Mouse (Mus musculus) neural tube, embryonic 13.5 days (tissue): ENCODE results near the gene Rimbp2. TPM values are rescaled to one million over a fixed set of nuclear protein-coding genes. Genes with fewer than 3 reads are reported as not detected.
A peak's percentile ranks its signal among the peaks of the same experiment; 100 is the strongest.

Experiments used
- ATAC-seq: fragments of 200-750 bp; cut with Nextera tagmentation; 2 replicates; pipeline ENCODE4 v1.8.0; 2017; ENCODE audit warnings: low read depth, mild to moderate bottlenecking, moderate TSS enrichment, moderate library complexity
- H3K27ac ChIP-seq: fragments of 300-500 bp; sonication (generic); replicated peaks from 2 replicates; pipeline ENCODE4 v1.5.1; 2015; ENCODE audit warnings: moderate library complexity, mild to moderate bottlenecking, inconsistent platforms
- H3K27me3 ChIP-seq: fragments of 300-500 bp; sonication (generic); 2 replicates; pipeline ENCODE4 v1.6.1; 2015; ENCODE audit warnings: mild to moderate bottlenecking, inconsistent platforms
- H3K36me3 ChIP-seq: fragments of 300-500 bp; sonication (generic); 2 replicates; pipeline ENCODE4 v1.6.1; 2015; ENCODE audit warnings: mild to moderate bottlenecking, inconsistent platforms
- H3K4me1 ChIP-seq: fragments of 300-500 bp; sonication (generic); replicated peaks from 2 replicates; pipeline ENCODE4 v1.6.1; 2015; ENCODE audit warnings: inconsistent platforms
- H3K4me2 ChIP-seq: fragments of 300-500 bp; sonication (generic); 2 replicates; pipeline ENCODE4 v1.6.1; 2015; ENCODE audit warnings: inconsistent platforms, mild to moderate bottlenecking, moderate library complexity
- H3K4me3 ChIP-seq: fragments of 300-500 bp; sonication (generic); 2 replicates; pipeline ENCODE4 v1.5.1; 2015; ENCODE audit warnings: mild to moderate bottlenecking, inconsistent platforms
- H3K9ac ChIP-seq: fragments of 300-500 bp; sonication (generic); 2 replicates; pipeline ENCODE4 v1.6.1; 2015; ENCODE audit warnings: moderate library complexity, mild to moderate bottlenecking, inconsistent platforms
- H3K9me3 ChIP-seq: fragments of 300-500 bp; sonication (generic); 2 replicates; pipeline ENCODE4 v1.6.1; 2016; ENCODE audit warnings: inconsistent platforms
- WGBS: fragments of 180-500 bp; shearing (Covaris S2); methylation state at CpG from one replicate; pipeline ENCODE4 v1.1.7; 2015; 5-methylcytosine and 5-hydroxymethylcytosine counted together
- polyA plus RNA-seq: library from polyadenylated mRNA; unstranded; fragments of >200 nt; fragmentation: Nextera tagmentation; extraction: Ambion mirVana; gene quantifications from 2 replicates; pipeline ENCODE4 v1.2.1, GENCODE M21; 2015

Rimbp2 gene
- polyA plus RNA-seq, 1 experiment from 2014 or later: 4.7 TPM

GRCm38 (mm10) chr5:128837045-128837444 lies 116.2 kb downstream of the Rimbp2 start:
- Histone ChIP-seq H3K9me3 (no peaks in the 10 kb centered on the region), H3K4me2 (no peak overlapping the region), H3K9ac (no peak overlapping the region), H3K27me3 (no peaks in the 10 kb centered on the region), H3K36me3 (no peaks in the 10 kb centered on the region), H3K27ac (no peak overlapping the region), H3K4me1 (peaks cover 6% of the 10 kb centered on the region; the same call in 1 of the 2 replicates), H3K4me3 (no peak overlapping the region)
- 91% methylated on average over 7 of the region's 7 CpGs for WGBS
- ATAC-seq: no peak

DNA sequence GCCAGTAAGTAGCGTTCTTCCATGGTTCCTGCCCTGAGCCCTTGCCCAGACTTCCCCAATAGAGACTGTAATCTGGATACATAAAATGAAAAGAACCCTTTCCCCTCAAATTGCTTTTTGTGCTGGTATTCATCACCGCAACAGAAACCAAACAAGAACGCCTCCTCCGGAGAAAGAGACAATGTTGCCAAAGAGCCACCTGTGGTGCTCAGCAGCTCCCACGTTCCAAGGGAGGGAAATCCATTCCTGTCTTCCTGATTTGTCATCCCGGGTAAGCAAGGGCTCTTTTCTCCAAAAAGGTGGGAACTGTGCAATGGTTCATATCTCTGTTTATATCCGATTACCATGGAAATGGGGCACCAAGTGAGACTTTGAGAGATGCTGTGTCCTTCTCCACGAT lies 119.2 kb downstream of the Rimbp2 start:
- WGBS: 66% methylated on average over 8 of the region's 8 CpGs

DNA sequence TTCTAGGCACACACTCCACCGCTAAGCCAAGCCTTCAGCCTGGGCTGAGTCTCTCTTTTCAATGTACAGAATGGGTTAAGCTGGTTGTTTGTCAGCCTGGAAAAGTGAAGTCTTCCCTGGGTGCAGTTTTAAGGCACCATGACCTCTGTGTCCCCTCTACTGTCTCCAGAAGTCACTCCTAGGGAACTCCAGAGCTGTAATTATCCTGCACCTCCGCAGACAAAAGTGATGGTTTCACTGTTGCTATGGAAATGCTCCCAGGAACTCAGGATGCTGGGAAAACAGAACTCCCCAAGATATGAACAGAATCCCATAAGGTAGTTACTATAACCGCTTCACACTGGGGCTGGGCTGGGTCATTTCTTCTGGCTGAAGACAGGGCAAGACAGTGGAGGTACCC lies 130.4 kb downstream of the Rimbp2 start:
- no peak overlapping the region for H3K27ac ChIP-seq
- no peak for ATAC-seq
- no peak overlapping the region for H3K4me2 ChIP-seq
- no peaks in the 10 kb centered on the region for H3K4me1 ChIP-seq
- H3K9ac ChIP-seq: no peak overlapping the region
- 75% methylated on average over 3 of the region's 3 CpGs for whole genome bisulfite sequencing
- H3K4me3 ChIP-seq: no peak overlapping the region
- H3K9me3 ChIP-seq: no peaks in the 10 kb centered on the region
- H3K27me3 ChIP-seq: no peaks in the 10 kb centered on the region
- no peaks in the 10 kb centered on the region for H3K36me3 ChIP-seq

More for the DNA sequence above, 119.2 kb downstream of the Rimbp2 start:
- Histone ChIP-seq H3K4me3 (no peak overlapping the region), H3K27me3 (no peaks in the 10 kb centered on the region), H3K9me3 (no peaks in the 10 kb centered on the region; the same call in 1 of the 2 replicates), H3K9ac (no peak overlapping the region), H3K4me1 (no peaks in the 10 kb centered on the region), H3K4me2 (no peak overlapping the region), H3K36me3 (no peaks in the 10 kb centered on the region), H3K27ac (no peak overlapping the region)
- ATAC-seq: no peak

- Histone ChIP-seq H3K27ac (no peak overlapping the region), H3K4me2 (no peak overlapping the region), H3K4me1 (peaks cover 9% of the 10 kb centered on the region; the same call in 1 of the 2 replicates), H3K36me3 (no peaks in the 10 kb centered on the region), H3K9ac (no peak overlapping the region), H3K9me3 (no peaks in the 10 kb centered on the region), H3K4me3 (no peak overlapping the region), H3K27me3 (no peaks in the 10 kb centered on the region)
- 57% methylated on average over 12 of the region's 12 CpGs for WGBS
- ATAC-seq: no peak
These were observed 133.5 kb downstream of the Rimbp2 start for GRCm38 (mm10) chr5:128819638-128820285.

GRCm38 (mm10) chr5:128815629-128816028 lies 137.7 kb downstream of the Rimbp2 start:
- Histone ChIP-seq H3K27ac (peak overlapping the region; percentile 42), H3K27me3 (no peaks in the 10 kb centered on the region), H3K4me2 (no peak overlapping the region), H3K9me3 (no peaks in the 10 kb centered on the region), H3K4me3 (no peak overlapping the region), H3K4me1 (peaks cover 44% of the 10 kb centered on the region), H3K36me3 (no peaks in the 10 kb centered on the region), H3K9ac (no peak overlapping the region)
- ATAC-seq: no peak
- 63% methylated on average over 8 of the region's 8 CpGs for whole genome bisulfite sequencing

GRCm38 (mm10) chr5:128815078-128815477 lies 138.2 kb downstream of the Rimbp2 start:
- Histone ChIP-seq H3K4me3 (no peak overlapping the region), H3K4me2 (no peak overlapping the region), H3K9me3 (no peaks in the 10 kb centered on the region), H3K9ac (no peak overlapping the region), H3K4me1 (peaks cover 49% of the 10 kb centered on the region), H3K27ac (peak overlapping the region; percentile 42), H3K27me3 (no peaks in the 10 kb centered on the region), H3K36me3 (no peaks in the 10 kb centered on the region)
- 35% methylated on average over 6 of the region's 6 CpGs for WGBS
- 0 out of 2 replicates have a peak, but pooled peaks have one; percentile 17 for ATAC-seq

- Histone ChIP-seq H3K4me1 (peaks cover 54% of the 10 kb centered on the region), H3K27ac (no peak overlapping the region)
These were observed 140.2 kb downstream of the Rimbp2 start for GRCm38 (mm10) chr5:128813121-128813520.

DNA sequence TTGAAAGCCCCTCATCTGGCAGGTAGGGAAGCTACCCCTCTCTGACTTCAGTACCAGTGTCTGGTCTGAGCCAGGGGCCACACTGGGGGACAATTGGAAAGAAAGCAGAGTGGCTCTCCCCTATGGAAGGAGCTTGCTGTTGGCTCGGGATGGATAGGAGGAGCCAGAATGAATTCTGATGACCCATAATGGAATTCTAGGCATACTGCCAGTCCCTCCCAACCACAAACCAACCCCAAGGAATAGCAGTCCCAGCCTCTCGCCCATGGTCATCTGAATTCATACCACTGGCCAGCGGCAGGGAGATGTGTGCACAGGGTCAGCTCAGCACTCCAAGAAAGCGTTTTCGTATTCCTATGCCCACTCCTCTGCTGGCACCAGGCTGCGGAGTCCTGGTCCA lies 141.9 kb downstream of the Rimbp2 start:
- Histone ChIP-seq H3K4me3 (no peak overlapping the region), H3K9me3 (no peaks in the 10 kb centered on the region), H3K9ac (no peak overlapping the region), H3K27me3 (no peaks in the 10 kb centered on the region), H3K27ac (no peak overlapping the region), H3K4me1 (peaks cover 54% of the 10 kb centered on the region), H3K36me3 (no peaks in the 10 kb centered on the region), H3K4me2 (no peak overlapping the region)
- ATAC-seq: no peak
- WGBS: 76% methylated on average over 6 of the region's 6 CpGs

More at GRCm38 (mm10) chr5:128813121-128813520, 140.2 kb downstream of the Rimbp2 start:
- H3K4me3 ChIP-seq: no peak overlapping the region
- H3K27me3 ChIP-seq: no peaks in the 10 kb centered on the region
- WGBS: 16% methylated on average over 11 of the region's 11 CpGs
- no peaks in the 10 kb centered on the region for H3K9me3 ChIP-seq
- no peaks in the 10 kb centered on the region for H3K36me3 ChIP-seq
- peak overlapping the region; percentile 20; the same call in 1 of the 2 replicates for H3K4me2 ChIP-seq
- ATAC-seq: no peak
- H3K9ac ChIP-seq: no peak overlapping the region

DNA sequence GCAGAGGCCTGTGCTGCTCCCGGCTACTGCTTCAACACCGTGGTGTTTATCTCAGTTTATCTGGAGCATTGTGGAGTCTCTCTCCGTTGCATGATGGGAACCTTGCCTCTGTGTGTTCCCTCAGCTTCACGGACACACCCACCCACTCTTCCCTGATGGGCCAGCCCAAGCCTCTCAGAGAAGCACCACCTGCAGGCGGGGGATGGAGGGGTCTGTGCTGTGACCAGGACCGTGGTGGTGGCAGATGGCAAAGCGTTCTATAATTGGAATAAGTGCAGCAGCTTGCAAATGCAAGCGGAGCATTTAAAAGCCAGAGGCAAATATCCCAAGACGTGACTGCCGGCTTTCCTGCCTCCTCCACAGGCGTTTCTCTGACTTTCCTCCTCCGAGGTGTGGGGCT lies 143.3 kb downstream of the Rimbp2 start:
- ATAC-seq: no peak
- peaks cover 47% of the 10 kb centered on the region for H3K4me1 ChIP-seq

DNA sequence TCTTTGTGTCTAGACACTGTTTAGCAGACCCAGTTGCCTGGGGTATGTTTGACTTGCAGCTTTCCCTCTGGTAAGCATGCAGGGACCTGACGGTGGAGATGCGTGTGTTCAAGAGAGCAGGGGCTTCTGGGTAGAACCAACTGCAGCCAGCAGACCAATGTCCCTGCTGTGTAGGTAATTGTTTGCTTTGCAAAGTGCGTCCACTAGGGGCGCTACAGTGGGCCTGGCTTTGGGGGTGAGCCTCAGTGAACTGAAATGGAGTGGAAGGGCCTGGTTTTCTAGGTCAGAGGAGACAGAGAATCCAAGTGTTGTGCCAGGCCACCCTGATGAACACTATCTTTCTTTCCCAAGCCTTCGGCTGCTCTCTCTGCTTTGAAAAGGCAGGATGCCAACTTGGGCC lies 143.9 kb downstream of the Rimbp2 start:
- Histone ChIP-seq H3K4me1 (peaks cover 45% of the 10 kb centered on the region), H3K27ac (peak overlapping the region; percentile 46; the same call in 1 of the 2 replicates), H3K27me3 (no peaks in the 10 kb centered on the region), H3K9ac (no peak overlapping the region), H3K4me2 (no peak overlapping the region), H3K4me3 (no peak overlapping the region), H3K36me3 (no peaks in the 10 kb centered on the region), H3K9me3 (no peaks in the 10 kb centered on the region)
- ATAC-seq: no peak
- 45% methylated on average over 5 of the region's 5 CpGs for WGBS

More for the DNA sequence above, 143.3 kb downstream of the Rimbp2 start:
- Histone ChIP-seq H3K36me3 (no peaks in the 10 kb centered on the region), H3K9ac (no peak overlapping the region), H3K9me3 (no peaks in the 10 kb centered on the region), H3K4me2 (no peak overlapping the region), H3K27ac (peak overlapping the region; percentile 46), H3K27me3 (no peaks in the 10 kb centered on the region), H3K4me3 (no peak overlapping the region)
- WGBS: 43% methylated on average over 12 of the region's 12 CpGs

DNA sequence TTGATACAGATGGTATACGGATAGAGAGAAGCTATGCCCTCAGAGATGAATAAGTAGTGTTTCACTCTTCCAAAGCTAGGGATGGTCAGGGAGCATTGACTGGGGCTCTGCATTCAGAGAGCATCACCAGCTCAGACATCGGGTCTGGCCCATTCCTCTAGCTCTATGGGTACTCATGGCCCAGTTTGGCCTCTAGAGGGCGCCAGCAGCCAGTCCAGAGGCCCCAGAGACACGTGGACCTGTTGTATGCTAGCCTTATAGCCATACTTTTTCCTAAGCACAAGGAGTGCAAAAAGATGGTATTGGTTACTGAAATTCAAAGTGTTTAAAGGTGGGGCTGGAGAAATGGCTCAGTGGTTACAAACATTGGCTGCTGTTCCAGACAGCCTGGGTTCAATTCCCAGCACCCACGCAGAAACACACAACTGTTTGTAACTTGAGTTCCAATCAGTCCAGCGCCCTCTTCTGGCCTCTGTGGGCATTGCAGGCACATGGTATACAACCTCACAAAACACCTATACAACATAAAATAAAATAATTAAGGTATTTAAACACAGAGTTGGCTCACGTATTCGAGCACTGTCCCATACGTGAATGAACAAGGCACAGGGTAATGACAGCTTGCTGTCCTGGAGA lies 144.6 kb downstream of the Rimbp2 start:
- Histone ChIP-seq H3K4me3 (no peak overlapping the region), H3K9me3 (no peaks in the 10 kb centered on the region), H3K4me2 (no peak overlapping the region), H3K27me3 (no peaks in the 10 kb centered on the region), H3K36me3 (no peaks in the 10 kb centered on the region), H3K4me1 (peaks cover 39% of the 10 kb centered on the region), H3K27ac (no peak overlapping the region), H3K9ac (no peak overlapping the region)
- WGBS: 64% methylated on average over 9 of the region's 9 CpGs
- ATAC-seq: no peak

- Histone ChIP-seq H3K36me3 (peaks cover 3% of the 10 kb centered on the region; the same call in 1 of the 2 replicates), H3K27ac (no peak overlapping the region), H3K9me3 (no peaks in the 10 kb centered on the region), H3K9ac (no peak overlapping the region), H3K4me1 (peaks cover 28% of the 10 kb centered on the region), H3K4me2 (no peak overlapping the region), H3K27me3 (no peaks in the 10 kb centered on the region), H3K4me3 (no peak overlapping the region)
- 77% methylated on average over 9 of the region's 9 CpGs for WGBS
- no peak for ATAC-seq
These were observed 145.9 kb downstream of the Rimbp2 start for GRCm38 (mm10) chr5:128807408-128807807.
